Mouse (Mus musculus) left cerebral cortex, adult 9 months (tissue): ENCODE data around the gene Scn1b.
A peak's percentile ranks its signal among the peaks of the same experiment; 100 is the strongest.

ENCODE experiments used
- DNase-seq, 2 experiments: peaks; one replicate each; pipeline ENCODE4 v3.0.0; 2022; ENCODE audit warnings: low spot score in 2 of 2

Scn1b gene

DNA sequence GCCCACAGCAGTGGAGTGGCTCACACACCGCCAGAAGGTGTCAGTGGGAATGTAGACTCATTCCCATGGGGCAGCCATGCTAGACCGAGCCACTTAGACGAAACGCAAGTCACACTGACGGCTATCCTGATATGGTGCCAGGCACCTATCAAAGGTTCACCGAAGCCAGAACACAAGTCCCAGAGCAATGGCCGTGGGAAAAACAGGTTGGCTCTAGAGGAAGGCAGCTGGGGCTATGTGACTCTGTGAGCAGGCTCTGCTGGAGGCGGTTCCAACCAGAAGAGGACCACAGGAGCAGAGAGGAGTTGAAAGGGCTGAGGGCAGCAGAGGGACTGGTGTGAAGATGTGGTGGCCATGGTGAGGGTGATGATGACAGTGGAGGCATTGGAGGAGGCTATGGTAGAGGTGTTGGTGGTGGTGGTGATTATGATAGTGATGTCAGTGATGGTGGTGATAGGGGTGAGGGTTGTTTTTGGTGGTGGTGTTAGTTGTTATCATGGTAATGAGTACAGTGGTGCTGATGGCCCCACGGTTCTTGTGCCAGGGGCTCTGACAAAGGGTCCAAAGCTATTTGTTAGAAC lies 40.5 kb downstream of the Scn1b start:
- no peak for DNase-seq

DNA sequence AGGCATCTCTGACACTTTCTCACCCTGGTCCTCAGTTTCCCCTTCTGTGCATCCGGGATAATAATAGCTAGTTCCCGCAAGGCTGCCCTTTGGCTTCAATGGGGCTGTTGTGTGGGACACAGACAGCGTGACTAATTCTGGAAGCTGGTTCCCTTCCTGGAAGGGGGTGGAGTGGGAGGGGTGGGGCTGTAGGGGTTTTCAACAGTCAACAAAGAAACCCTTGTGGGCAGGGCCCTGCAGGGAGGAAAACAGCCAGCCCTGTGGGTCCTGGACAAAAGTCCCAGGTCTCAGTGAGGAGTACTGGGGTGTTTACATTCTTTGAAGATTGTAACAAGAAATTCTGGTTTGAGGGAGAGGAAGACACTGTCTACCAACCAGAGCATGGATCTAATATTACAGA lies 41.6 kb downstream of the Scn1b start:
- peak in 1 of 2 experiments; percentile 59 for DNase-seq

DNA sequence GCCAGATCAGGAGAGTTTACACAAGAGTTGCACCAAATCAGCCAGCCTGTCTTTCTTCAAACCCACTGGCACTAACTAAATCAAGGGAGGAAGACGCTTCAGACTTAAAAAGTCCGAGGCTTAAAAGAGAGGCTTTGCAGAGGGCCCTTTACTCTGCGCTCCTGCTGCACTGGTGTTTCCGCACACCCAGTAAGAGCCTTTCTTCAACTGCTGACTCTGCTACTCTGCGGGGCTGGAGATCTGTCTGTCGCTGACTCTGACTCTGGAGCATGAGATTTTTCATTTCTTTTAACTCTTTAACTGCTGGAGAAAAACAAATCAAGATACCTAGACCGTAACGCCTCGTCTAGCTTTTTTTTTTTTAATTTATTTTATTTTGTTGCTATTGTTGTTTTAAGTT lies 42.7 kb downstream of the Scn1b start:
- DNase-seq = no peak

DNA sequence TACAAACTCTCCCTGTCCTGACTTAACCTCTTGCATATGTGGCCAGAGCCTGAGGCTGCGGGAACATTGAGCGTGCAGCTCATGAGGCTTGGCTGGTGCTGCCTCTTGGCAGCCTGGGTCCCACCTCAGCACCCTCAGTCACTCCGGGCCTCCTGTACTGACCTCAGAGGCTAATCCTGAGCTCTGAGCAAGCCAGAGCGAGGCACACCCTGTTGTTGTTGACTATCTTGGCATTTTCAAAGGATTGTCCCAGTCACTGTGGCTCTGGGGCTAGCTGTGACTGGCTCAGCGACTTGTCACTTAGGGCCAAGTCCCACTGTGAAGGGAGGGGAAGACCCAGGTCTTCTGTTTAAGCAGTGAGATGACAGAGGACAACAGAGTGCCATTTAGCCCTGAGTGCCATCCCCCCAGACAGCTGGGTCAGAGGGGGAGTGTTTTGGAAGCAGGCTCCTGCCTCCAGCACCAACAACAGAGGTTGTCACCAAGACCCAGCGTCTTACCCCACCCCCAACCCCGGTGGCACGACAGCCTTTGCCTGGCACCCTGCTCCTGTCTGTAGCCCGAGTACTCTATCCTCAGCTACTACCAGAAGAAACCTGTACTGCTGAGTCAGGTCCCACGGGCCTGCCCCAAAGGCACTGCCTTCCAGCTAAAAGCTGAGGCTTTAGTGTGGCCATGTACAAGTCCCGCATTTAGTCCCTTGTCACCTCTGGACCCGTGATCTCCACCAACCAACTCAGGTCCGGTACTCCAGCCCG lies 43.8 kb downstream of the Scn1b start:
- DNase-seq = peak in 1 of 2 experiments; percentile 73

DNA sequence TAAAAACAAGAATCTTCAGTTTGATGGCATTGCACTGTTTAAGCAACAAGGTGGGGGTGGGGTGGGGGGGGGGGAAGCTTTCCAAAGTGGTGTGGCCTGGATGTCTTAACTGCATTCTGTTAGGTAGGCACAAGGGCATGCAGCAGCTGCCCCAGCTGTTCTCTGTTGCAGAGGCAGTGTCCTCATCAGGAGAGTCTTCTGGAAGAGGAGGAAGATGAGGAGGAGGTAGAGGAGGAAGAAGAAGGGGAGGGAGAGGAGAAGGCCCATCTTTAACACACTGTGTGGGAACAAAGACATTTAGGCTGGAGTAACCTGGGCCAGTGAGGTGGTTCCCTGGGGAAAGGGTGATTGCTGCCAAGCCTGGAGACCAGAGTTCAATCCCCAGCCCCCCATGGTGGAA lies 44.7 kb downstream of the Scn1b start:
- DNase-seq = no peak

DNA sequence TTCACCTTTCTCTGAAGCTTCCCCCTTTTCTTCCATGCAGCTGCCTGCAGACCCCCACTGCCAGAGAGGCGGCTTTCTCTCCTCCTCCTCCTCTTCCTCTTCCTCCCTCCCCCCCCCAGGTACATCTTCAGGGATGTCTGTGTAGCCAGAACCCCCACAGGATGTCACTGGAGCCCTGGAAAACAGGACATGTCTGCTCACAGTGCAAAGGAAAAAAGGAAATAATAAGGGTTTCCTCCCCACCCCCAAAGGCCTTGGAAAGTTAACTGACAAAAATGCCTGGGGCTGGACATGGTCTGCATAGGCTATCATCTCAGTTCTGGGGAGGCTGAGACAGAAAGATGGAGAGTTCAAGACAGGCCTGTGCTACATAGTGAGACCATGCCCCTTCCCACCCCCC lies 45.7 kb downstream of the Scn1b start:
- DNase-seq = no peak

DNA sequence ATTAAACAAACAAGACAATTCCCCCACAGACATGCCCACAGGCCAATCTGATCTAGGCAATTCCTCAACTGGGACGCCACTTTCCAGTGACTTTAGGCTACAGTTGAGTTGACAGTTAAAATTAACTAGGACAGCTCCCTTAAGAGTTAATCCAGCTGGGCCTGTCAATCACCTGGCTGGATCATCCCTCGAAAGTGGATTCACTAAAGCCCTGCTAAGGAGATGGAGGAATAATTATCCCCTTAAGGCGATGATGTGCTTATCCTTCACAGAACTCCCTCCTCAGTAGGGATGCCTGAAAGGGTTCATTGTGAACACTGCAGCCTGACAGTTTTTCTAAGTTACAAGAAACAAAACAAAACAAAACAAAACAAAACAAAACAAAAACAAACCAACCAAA lies 46.2 kb downstream of the Scn1b start:
- DNase-seq = no peak

DNA sequence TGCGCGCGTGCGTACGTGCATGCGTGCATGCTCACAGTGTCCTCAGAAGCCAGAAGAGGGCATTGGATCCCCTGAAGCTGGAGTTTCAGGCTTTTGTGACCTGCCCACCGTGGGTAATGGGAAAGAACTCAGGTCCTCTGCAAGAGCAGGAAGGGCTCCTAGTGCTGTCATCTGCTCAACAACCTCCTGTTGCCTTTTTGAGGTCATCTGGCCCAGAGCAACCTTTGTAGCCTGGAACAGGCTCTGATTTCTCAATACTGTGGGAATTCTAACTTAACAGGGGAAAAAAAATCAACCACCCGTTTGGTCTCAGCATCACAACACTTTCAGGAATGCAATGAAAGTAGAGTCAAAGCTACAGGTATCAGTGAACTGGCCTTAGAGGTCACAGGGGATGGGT lies 47.1 kb downstream of the Scn1b start:
- DNase-seq = no peak

DNA sequence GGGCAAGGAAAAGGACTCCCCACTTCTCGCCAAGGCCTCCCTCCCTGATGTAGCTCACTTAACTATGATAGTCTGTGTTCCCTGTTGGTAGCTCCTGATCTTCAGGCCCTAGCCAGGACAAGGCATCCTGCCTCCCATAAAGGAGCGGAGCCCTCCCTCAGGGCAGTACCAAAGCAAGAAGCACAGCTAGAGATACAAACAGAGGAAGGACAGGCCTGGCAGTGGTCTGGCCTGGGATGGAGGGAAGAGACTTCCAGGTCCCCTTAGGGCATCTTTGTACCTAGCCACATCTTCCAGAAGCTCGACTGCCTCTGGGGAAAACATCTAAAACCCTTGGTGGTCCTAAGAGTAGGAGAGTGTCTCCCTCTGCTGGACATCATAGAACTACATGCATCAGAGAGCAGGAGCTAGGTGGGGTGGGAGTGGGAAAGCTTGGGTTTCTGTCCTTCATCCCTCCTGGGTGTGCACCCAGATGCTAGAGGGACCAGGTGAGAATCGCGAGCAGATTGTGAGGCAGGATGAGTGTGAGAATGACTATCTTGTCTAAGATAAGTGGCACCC lies 48.8 kb downstream of the Scn1b start:
- DNase-seq = peak in 1 of 2 experiments; percentile 80

DNA sequence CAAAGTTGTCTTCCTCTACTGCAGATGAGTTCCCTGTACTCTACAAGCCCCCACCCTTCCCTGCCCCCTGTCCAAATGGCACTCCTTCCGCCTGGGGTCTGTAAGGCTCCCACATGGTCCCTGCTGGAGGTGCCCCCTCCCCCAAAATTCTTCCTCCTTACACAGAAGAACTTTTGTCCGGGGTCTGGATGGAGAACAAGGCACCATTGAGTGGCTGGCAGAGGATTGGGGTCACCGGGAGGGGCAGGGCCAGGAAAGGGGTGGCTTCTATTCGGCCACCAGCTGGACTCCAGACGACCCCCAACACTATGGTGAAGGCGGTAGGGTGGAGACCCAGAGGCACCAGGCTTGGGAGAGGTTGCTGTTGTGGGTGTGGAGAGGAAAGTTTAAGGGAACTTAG lies 49.3 kb downstream of the Scn1b start:
- DNase-seq = peak; percentile 45 to 65

DNA sequence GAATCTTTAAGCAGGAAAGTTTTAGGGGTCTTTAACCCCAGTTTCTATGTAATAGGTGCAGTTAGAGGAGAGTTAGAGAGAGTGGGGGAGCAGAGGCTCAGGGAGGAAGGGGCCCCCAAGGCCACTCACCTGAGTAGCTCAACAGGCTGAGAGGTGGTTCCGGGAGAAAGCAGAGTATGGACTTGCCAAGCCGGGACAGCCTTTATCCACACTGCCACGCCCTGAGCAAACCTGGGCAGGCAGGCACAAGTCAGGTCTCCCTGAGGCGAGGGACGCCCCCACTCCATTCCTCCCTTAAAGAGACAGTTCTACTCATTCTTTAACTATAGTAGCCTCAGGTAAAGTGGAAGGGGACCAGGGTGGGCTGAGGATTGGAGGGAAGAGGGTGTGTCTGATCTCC lies 50.3 kb downstream of the Scn1b start, which contains the start of gene Fxyd3:
Gene Fxyd3, minus strand, starts transcription at position 213 of the 400 bp plus-strand sequence.
- no peak for DNase-seq

DNA sequence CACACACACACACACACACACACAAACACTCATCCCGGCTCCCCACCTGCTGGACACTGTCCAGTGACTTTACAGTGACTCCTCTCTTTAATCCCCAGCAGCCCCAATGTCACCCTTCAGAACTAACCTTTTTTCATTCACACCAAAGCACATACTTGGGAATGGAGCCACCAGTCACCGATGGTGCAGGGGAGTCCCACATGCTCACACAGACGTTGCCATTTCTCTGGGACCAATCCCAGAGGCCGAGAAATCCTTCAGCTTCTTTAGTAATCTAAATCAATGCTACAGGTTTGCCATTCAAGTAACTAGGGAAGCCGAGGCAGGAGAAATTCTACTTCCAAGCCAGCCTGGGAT lies 52.1 kb downstream of the Scn1b start:
- DNase-seq = no peak

DNA sequence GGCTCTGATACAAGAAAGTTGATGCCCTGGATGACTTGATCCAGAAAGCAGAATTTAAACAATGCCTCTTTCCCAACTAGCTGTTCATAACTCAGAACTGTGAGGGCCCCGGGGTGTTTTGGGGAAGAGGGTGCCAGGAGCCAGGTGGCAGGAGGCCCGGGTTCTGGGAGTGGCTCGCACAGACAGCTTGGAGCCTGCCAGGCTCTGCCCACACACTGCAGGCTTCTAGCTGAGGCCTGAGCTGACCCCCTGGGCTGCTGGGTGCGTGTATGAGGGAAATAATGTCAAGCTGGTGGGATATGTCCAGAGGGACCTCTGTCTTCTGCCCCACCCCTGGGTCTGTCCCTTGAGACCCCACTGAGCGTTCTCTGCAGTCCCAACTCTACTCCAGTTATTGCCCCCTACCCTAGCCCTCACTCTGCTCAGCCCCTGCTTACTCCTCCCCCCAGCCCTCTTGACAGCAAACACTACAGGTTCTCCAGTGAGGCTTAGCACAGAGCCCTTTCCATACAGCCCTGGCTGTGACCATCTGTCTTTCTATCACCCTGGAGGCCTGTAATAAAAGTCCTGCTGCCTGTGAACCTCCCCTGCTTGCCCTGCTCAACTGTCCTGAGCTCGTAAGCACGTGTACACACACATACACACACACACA lies 52.6 kb downstream of the Scn1b start:
- DNase-seq = peak in 1 of 2 experiments; percentile 52

DNA sequence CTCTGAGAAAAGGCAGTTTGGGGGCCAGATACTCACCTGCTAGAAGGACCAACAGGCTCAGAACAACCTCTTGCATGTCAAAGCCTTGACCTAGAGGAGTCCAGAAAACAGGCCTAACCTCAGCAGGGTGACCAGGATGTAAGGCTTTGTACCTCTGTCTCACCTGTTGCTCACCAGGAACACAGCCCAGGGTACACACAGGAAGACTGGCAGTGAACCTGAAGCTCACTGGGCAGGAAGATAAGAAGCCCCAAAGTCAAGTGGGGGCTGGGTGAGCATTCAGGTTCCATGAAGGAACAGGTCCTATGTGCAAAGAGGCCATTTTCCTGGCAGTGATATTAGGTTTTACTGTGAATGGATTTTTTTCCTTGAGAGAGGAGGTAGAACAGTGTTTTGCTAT lies 53.3 kb downstream of the Scn1b start:
- DNase-seq = no peak

DNA sequence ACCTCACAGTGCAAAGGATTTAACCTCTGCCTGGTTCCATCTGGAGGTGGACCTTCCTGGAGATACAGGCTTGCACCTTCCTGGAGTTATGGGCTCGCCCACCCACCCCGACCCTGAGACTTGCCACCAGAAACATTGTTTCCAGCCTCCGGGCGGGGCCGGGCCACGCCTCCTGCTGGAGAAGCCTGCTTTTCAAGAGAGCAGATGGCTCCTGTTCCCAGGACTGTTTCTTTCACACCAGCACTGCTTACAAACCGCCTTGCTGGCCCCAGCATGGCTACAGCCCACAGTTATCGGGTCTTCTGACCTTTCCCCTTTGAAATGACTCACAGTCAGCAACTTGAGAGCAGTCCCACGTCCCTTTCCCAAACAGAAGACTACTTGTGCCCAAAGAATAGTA lies 54.5 kb downstream of the Scn1b start:
- no peak for DNase-seq

DNA sequence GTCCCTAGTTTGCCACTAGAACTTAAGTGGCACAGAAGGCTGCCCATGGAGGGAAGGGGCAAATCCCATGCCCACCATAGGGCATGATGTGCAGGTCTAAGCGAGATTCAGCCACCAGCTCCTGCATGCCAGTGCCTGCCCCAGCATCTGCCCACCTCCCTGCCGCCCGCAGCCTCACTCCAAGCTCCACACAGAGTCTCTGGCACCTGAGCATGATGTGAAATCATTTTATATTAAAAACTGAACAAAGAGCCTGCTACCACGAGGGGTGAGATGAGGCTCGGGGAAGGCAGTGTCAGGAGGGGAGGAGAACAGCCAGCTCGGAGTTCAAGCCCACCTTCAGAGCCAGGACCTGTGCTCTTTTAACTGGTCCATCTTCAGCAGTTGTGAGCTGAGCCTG lies 56.5 kb downstream of the Scn1b start:
- no peak for DNase-seq

DNA sequence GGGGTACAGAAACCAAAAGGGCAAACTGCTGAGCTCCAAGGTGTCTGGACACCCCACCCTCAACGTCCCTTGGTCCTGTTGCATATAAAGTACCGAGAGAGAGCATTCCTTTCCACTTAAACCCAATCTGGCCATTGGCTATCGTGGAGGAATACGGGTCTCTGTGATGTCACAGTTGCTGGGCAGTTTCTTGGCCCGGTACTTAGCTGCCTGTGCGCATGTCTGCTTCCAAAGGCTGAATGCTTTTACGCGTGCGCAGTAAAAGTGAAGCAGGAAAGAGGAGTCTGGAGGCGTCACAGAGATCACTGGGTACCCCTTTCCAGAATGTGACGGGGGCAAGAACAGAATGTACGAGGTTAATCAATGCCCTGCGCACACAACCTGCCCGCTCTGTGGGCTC lies 57.3 kb downstream of the Scn1b start:
- no peak for DNase-seq

DNA sequence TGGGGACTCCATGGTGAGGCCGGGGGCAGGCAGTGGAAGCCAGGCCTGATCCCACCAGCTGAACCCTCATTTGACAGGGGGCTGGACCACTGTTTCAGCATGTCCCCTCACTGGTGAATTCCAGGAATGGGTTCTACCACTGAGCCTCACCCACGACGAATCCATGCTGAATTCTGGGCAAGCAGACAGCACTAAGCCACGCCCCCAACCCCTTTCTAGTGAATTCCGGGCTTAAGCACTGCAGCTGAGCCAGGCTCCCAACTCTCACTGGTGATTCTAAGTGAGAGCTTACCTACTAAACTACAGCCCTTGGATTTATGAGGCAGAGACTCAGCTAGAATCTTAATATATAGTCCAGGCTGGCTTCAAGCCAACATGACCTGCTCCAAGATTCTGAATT lies 59.0 kb downstream of the Scn1b start:
- no peak for DNase-seq
